Mouse (Mus musculus) erythroblast, embryonic 14.5 days (primary cell): Measurements from ENCODE around the gene Tmem201.

Source experiments
- GATA1 ChIP-seq: IDR thresholded peaks from 2 replicates; pipeline ENCODE4 v1.6.1; 2012; ENCODE audit warnings: low read length, inconsistent platforms, mixed read lengths
- TAL1 ChIP-seq: IDR thresholded peaks from 3 replicates; pipeline ENCODE4 v1.6.1; 2012; ENCODE audit warnings: low read length, inconsistent platforms, mixed read lengths

GRCm38 (mm10) chr4:149749003-149749662 lies 11.3 kb upstream of the Tmem201 start:
- TF ChIP-seq GATA1: no peak
- TF ChIP-seq TAL1: no peak
